Mouse (Mus musculus): Measurements from ENCODE around the gene Clcn2. TPM values are rescaled to one million over a fixed set of nuclear protein-coding genes. Genes with fewer than 3 reads are reported as not detected.

Gene Clcn2
- polyA plus RNA-seq, 2 experiments: 17.1 to 72.9 TPM

DNA sequence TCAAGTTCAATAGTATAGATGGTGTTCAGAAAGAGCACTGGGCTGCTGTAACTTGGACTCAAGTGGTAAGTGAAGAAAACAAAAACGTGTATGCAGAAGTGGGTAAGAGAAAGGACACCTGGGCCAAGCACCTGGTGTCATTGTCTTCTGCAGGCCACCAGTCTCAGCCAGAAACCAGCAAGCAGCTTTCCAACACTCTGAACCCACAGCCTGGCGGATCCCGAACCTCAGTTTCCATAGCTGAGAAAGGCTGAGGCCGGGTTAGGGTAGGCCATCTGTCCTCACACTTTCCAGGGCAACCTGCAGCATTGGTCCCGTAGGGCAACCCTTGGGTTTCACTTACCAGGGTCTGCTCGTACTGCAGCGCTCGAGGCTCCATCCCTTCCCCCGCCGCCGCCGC, 2.0 kb downstream of the Clcn2 start:
- WGBS: 3% methylated on average over 8 of the region's 12 CpGs
- Histone ChIP-seq H3K9ac (ENCODE audit: low read depth, low read length, severe bottlenecking) (peak overlapping the region; percentile 72), H3K4me1 (ENCODE audit: control insufficient read depth, insufficient read depth, low read length) (peaks cover 20% of the 10 kb centered on the region), H3K27me3 (ENCODE audit: control insufficient read depth, insufficient read depth, low read length) (no peaks in the 10 kb centered on the region), H3K9me3 (ENCODE audit: control insufficient read depth, low read length) (no peaks in the 10 kb centered on the region), H3K4me2 (replicated peaks; ENCODE audit: low read depth, low read length, severe bottlenecking) (peak overlapping the region; percentile 91), H3K36me3 (ENCODE audit: control insufficient read depth, insufficient read depth, low read length) (peaks cover 31% of the 10 kb centered on the region), H3K27ac (replicated peaks; ENCODE audit: low read depth, low read length) (peak overlapping the region; percentile 94), H3K4me3 (replicated peaks; ENCODE audit: low read length) (peak overlapping the region; percentile 72)
- no peak for TF ChIP-seq POLR2A (IDR thresholded peaks at IDR 0.05; ENCODE audit: borderline replicate concordance, extremely low read depth, insufficient read depth, insufficient read length)
- DNase-seq (ENCODE audit: low spot score): no peak
- ATAC-seq (ENCODE audit: low FRiP score, low read depth): no peak

DNA sequence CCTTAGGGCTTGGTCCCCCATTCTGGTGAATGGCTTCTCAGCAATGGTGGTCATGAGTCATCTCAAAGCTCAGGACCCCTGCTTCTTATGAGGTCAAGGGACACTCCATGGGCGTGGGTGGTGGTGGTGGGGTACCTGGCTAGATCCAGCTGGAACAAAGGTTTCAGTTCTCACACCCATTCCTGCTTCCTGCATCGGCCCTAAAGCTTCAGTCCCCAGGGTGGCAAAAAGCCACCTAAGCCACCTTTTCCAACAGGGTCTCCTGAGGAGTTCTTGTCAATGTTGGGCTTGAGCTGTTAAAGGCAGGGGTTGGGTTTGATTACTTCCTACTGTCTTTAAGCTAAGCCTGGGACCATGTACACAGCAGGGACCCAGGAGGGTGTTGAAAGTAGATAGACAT, 2.4 kb downstream of the Clcn2 start:
- ATAC-seq (ENCODE audit: low FRiP score, low read depth) (no peak), DNase-seq (ENCODE audit: low spot score) (no peak)
- Histone ChIP-seq H3K9ac (ENCODE audit: low read depth, low read length, severe bottlenecking) (peak overlapping the region; percentile 72), H3K36me3 (ENCODE audit: control insufficient read depth, insufficient read depth, low read length) (peaks cover 31% of the 10 kb centered on the region), H3K4me1 (ENCODE audit: control insufficient read depth, insufficient read depth, low read length) (peaks cover 20% of the 10 kb centered on the region), H3K9me3 (ENCODE audit: control insufficient read depth, low read length) (no peaks in the 10 kb centered on the region), H3K4me2 (replicated peaks; ENCODE audit: low read depth, low read length, severe bottlenecking) (peak overlapping the region; percentile 91), H3K4me3 (replicated peaks; ENCODE audit: low read length) (peak overlapping the region; percentile 72), H3K27me3 (ENCODE audit: control insufficient read depth, insufficient read depth, low read length) (no peaks in the 10 kb centered on the region), H3K27ac (replicated peaks; ENCODE audit: low read depth, low read length) (no peak overlapping the region)
- TF ChIP-seq POLR2A (IDR thresholded peaks at IDR 0.05; ENCODE audit: borderline replicate concordance, extremely low read depth, insufficient read depth, insufficient read length): no peak
- WGBS: 60% methylated on average over 2 of the region's 2 CpGs

DNA sequence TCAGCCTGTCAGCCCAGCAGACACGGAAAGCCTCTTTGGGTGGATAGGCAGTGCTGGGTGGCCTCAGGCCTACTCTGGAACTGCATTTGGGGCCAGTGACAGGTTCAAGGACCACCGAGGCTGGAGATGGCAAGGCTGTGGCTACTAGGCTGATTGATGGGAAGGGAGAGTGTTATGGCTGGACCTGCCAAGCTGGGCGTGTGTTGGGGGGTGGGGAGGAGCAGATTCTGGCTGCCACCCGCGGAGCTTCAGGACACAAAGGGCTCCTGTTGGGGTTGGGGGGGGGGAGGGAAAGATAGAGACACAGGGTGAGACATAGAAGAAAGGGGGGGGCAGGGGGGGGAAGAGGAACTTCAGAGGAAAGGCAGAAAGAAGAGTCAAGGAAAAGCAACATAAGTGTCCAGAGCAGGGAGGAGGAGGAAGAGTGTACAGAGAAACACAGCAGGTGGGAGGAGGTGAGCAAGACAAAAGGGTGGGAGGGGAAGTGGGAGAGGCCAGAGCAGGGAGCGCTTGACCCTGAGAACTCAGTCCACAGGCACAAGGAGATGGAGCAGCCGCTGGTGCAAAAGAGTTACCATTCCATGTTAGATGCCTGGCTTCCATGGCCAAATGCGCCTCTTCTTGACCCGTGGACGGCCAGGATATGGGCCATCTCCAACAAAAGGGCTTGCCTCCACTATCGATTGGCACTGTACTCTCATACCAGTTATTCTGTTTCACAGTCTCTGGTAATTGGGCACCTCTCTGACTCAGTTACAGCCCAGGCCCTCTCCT, 3.1 kb downstream of the Clcn2 start:
- no peak for TF ChIP-seq POLR2A (IDR thresholded peaks at IDR 0.05; ENCODE audit: borderline replicate concordance, extremely low read depth, insufficient read depth, insufficient read length)
- Histone ChIP-seq H3K9me3 (ENCODE audit: control insufficient read depth, low read length) (no peaks in the 10 kb centered on the region), H3K36me3 (ENCODE audit: control insufficient read depth, insufficient read depth, low read length) (peaks cover 31% of the 10 kb centered on the region), H3K4me2 (replicated peaks; ENCODE audit: low read depth, low read length, severe bottlenecking) (peak overlapping the region; percentile 91), H3K9ac (ENCODE audit: low read depth, low read length, severe bottlenecking) (0 out of 2 replicates have a peak overlapping the region, but pooled peaks have one; percentile 12), H3K27ac (replicated peaks; ENCODE audit: low read depth, low read length) (no peak overlapping the region), H3K4me1 (ENCODE audit: control insufficient read depth, insufficient read depth, low read length) (peaks cover 20% of the 10 kb centered on the region), H3K27me3 (ENCODE audit: control insufficient read depth, insufficient read depth, low read length) (no peaks in the 10 kb centered on the region), H3K4me3 (replicated peaks; ENCODE audit: low read length) (peak overlapping the region; percentile 72)
- ATAC-seq (ENCODE audit: low FRiP score, low read depth) (no peak), DNase-seq (ENCODE audit: low spot score) (no peak)
- 47% methylated on average over 11 of the region's 11 CpGs for WGBS

DNA sequence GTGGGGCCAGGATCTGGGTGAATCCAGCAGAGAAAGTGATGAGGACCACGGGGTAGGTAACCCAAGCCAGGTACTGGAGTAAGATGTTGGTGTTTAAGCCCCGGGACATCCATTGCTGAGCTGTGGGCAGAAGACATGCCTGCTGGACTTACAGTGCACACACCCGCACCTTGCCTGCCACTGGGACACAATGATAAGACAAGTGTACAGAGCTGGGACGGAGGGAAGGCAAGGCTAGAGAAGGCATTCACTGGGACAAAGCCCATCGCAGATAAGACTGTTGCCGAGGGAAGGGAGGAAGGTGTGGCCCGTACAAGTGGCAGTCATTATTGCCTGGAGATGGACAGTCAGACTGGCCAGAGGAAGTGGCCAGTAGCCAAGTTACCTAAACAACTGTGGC, 4.7 kb downstream of the Clcn2 start:
- WGBS: 94% methylated on average over 7 of the region's 7 CpGs
- H3K4me3 ChIP-seq (replicated peaks; ENCODE audit: low read length): no peak overlapping the region
- H3K9ac ChIP-seq (ENCODE audit: low read depth, low read length, severe bottlenecking): no peak overlapping the region
- no peak overlapping the region for H3K4me2 ChIP-seq (replicated peaks; ENCODE audit: low read depth, low read length, severe bottlenecking)
- H3K27ac ChIP-seq (replicated peaks; ENCODE audit: low read depth, low read length): no peak overlapping the region
- no peak for ATAC-seq (ENCODE audit: low FRiP score, low read depth)
- DNase-seq (ENCODE audit: low spot score): no peak
- H3K27me3 ChIP-seq (ENCODE audit: control insufficient read depth, insufficient read depth, low read length): no peaks in the 10 kb centered on the region
- H3K9me3 ChIP-seq (ENCODE audit: control insufficient read depth, low read length): no peaks in the 10 kb centered on the region
- peaks cover 20% of the 10 kb centered on the region for H3K4me1 ChIP-seq (ENCODE audit: control insufficient read depth, insufficient read depth, low read length)
- H3K36me3 ChIP-seq (ENCODE audit: control insufficient read depth, insufficient read depth, low read length): peaks cover 45% of the 10 kb centered on the region
- TF ChIP-seq POLR2A (IDR thresholded peaks at IDR 0.05; ENCODE audit: borderline replicate concordance, extremely low read depth, insufficient read depth, insufficient read length): no peak

DNA sequence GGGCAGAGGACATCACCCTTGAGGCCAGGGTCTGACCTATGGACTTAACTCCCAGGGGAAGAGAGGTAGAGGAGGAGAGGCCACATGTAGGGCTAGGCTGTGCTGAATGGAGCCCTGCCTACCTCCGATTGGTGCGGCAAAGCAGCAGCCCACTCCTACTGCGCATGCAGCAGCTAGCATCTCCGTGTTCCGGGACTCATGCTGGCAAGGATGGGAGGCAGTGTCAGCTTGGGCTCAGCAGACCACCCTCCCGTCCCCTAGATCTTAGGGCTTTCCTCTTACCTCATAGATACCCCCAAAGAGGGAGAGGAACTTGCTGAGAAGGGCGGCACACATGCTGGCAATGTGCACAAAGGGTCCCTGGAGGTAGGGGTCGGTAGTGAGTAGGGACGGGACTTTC, 5.4 kb downstream of the Clcn2 start:
- H3K36me3 ChIP-seq (ENCODE audit: control insufficient read depth, insufficient read depth, low read length): peaks cover 51% of the 10 kb centered on the region
- WGBS: 76% methylated on average over 9 of the region's 9 CpGs
- no peak overlapping the region for H3K4me3 ChIP-seq (replicated peaks; ENCODE audit: low read length)
- TF ChIP-seq POLR2A (IDR thresholded peaks at IDR 0.05; ENCODE audit: borderline replicate concordance, extremely low read depth, insufficient read depth, insufficient read length): no peak
- peaks cover 20% of the 10 kb centered on the region for H3K4me1 ChIP-seq (ENCODE audit: control insufficient read depth, insufficient read depth, low read length)
- no peak overlapping the region for H3K9ac ChIP-seq (ENCODE audit: low read depth, low read length, severe bottlenecking)
- no peak overlapping the region for H3K27ac ChIP-seq (replicated peaks; ENCODE audit: low read depth, low read length)
- no peak overlapping the region for H3K4me2 ChIP-seq (replicated peaks; ENCODE audit: low read depth, low read length, severe bottlenecking)
- DNase-seq (ENCODE audit: low spot score) (no peak), ATAC-seq (ENCODE audit: low FRiP score, low read depth) (no peak)
- H3K9me3 ChIP-seq (ENCODE audit: control insufficient read depth, low read length): no peaks in the 10 kb centered on the region
- H3K27me3 ChIP-seq (ENCODE audit: control insufficient read depth, insufficient read depth, low read length): no peaks in the 10 kb centered on the region

Measured in limb, embryonic 14.5 days (tissue).